Mouse (Mus musculus) kidney, adult 10 weeks (tissue): ENCODE results near the gene Dazl. TPM values are rescaled to one million over a fixed set of nuclear protein-coding genes. Genes with fewer than 3 reads are reported as not detected.

Source experiments
- polyA plus RNA-seq: library from polyadenylated mRNA; stranded (reverse); fragments of 350-450 nt; fragmentation: Illumina TruSeq; extraction: RNeasy Lipid Tissue Mini Kit (QIAGEN cat#74804); gene quantifications from one replicate; pipeline ENCODE4 v1.2.3, GENCODE M21; 2014; ENCODE audit warnings: low read depth, low replicate concordance

Dazl gene
- polyA plus RNA-seq, result 0.16 TPM

GRCm38 (mm10) chr17:50293241-50293731, at the start of gene Dazl:
Gene Dazl (minus strand): TSS chr17:50293636.

Other genes with a start within 250 kb of the Dazl start
- gene Rftn1, start 103.0 kb downstream of the Dazl start, polyA plus RNA-seq, result 1.8 TPM
- 11.9 TPM for gene Plcl2, start 215.8 kb upstream of the Dazl start, polyA plus RNA-seq